Mouse (Mus musculus) monocyte, adult 5-6 weeks (primary cell): ENCODE data around the gene Tut4. TPM values are rescaled to one million over a fixed set of nuclear protein-coding genes. Genes with fewer than 3 reads are reported as not detected.
A peak's percentile ranks its signal among the peaks of the same experiment; 100 is the strongest.

Source experiments
- ATAC-seq: fragments of 153-309, 156-312 bp; replicated peaks from 2 replicates; pipeline ENCODE4 v1.8.0; 2017; ENCODE audit warnings: mild to moderate bottlenecking; ENCODE audit not compliant: low TSS enrichment, insufficient number of reproducible peaks, severe bottlenecking, poor library complexity, low FRiP score
- total RNA-seq: library from RNA; stranded (forward); fragments of 200-1000, 200-491, 200-594 nt; gene quantifications from 3 replicates; pipeline ENCODE4 v1.2.3, GENCODE M21; 2017

The Tut4 gene
- 80.5 to 202 TPM (median 98.0 TPM) in 3 replicates for total RNA-seq

- ATAC-seq = peak; percentile 50; the same call in 1 of the 2 replicates
These were observed at the start of gene Tut4 for GRCm38 (mm10) chr4:108459231-108460155. Gene Tut4, plus strand, starts transcription at chr4:108459426.

GRCm38 (mm10) chr4:108424587-108424986 lies 34.6 kb upstream of the Tut4 start:
- ATAC-seq = no peak

GRCm38 (mm10) chr4:108427719-108428340 lies 31.4 kb upstream of the Tut4 start:
- no peak for ATAC-seq

- peak; percentile 93 for ATAC-seq
These were observed 30.9 kb upstream of the Tut4 start for GRCm38 (mm10) chr4:108428341-108428721.

GRCm38 (mm10) chr4:108430656-108431560 lies 28.3 kb upstream of the Tut4 start:
- no peak for ATAC-seq

GRCm38 (mm10) chr4:108431561-108431936 lies 27.7 kb upstream of the Tut4 start:
- no peak for ATAC-seq

GRCm38 (mm10) chr4:108433341-108433740 lies 25.9 kb upstream of the Tut4 start:
- no peak for ATAC-seq

GRCm38 (mm10) chr4:108434221-108434620 lies 25.0 kb upstream of the Tut4 start:
- ATAC-seq = no peak

- no peak for ATAC-seq
These were observed 24.4 kb upstream of the Tut4 start for GRCm38 (mm10) chr4:108434781-108435180.

GRCm38 (mm10) chr4:108435646-108436045 lies 23.6 kb upstream of the Tut4 start:
- ATAC-seq = no peak

- no peak for ATAC-seq
These were observed 23.0 kb upstream of the Tut4 start for GRCm38 (mm10) chr4:108436225-108436624.

- no peak for ATAC-seq
These were observed 21.0 kb upstream of the Tut4 start for GRCm38 (mm10) chr4:108438082-108438840.

- no peak for ATAC-seq
These were observed 11.1 kb upstream of the Tut4 start for GRCm38 (mm10) chr4:108448091-108448490.

GRCm38 (mm10) chr4:108456028-108456427 lies 3.2 kb upstream of the Tut4 start:
- no peak for ATAC-seq

- ATAC-seq = no peak
These were observed 955 bp upstream of the Tut4 start for GRCm38 (mm10) chr4:108458201-108458741.

- ATAC-seq = peak; percentile 87
These were observed 1.1 kb downstream of the Tut4 start for GRCm38 (mm10) chr4:108460156-108460923.

- no peak; the same call in 1 of the 2 replicates for ATAC-seq
These were observed 2.2 kb downstream of the Tut4 start for GRCm38 (mm10) chr4:108461262-108461903.
